Mouse (Mus musculus) thymus, postnatal 4 days (tissue): ENCODE results near the gene Zap70.
"Not testable (repeated sequence)": the region's sequence is repeated elsewhere in the genome, so short reads cannot be mapped to it uniquely, and the experiment has no call there.

Experiments
- DNase-seq: peaks from one replicate; pipeline ENCODE4 v3.0.0; 2021

Zap70 gene

DNA sequence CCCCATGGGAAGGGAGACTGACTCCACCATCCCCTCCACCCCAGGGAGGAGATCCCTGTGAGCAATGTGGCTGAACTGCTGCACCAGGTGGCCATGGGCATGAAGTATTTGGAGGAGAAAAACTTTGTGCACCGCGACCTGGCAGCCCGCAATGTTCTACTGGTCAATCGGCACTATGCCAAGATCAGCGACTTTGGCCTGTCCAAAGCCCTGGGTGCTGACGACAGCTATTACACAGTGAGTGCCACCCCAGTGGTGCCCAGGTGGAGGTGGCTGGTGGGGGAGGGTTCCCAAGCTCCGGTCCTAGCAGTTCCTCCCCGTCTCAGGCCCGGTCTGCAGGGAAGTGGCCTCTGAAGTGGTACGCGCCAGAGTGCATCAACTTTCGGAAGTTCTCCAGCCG lies 19.2 kb downstream of the Zap70 start:
- DNase-seq: no peak

DNA sequence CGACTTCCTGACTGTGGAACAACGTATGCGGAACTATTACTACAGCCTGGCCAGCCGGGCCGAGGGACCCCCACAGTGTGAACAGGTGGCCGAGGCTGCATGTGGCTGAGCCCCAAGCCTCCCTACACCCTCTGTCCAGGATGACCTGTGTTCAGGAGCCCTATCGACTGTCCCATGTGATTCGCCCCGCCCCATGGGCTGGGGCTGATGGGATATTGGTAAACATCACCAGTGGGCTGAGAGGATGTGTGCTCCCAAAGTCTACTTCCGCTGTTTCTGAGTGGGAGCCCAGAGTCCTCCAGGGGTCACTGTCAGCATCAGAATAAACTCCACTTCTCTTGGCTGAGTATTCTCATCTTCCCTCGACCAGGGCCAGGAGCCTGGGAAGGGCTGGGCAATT lies 20.9 kb downstream of the Zap70 start:
- no peak for DNase-seq

DNA sequence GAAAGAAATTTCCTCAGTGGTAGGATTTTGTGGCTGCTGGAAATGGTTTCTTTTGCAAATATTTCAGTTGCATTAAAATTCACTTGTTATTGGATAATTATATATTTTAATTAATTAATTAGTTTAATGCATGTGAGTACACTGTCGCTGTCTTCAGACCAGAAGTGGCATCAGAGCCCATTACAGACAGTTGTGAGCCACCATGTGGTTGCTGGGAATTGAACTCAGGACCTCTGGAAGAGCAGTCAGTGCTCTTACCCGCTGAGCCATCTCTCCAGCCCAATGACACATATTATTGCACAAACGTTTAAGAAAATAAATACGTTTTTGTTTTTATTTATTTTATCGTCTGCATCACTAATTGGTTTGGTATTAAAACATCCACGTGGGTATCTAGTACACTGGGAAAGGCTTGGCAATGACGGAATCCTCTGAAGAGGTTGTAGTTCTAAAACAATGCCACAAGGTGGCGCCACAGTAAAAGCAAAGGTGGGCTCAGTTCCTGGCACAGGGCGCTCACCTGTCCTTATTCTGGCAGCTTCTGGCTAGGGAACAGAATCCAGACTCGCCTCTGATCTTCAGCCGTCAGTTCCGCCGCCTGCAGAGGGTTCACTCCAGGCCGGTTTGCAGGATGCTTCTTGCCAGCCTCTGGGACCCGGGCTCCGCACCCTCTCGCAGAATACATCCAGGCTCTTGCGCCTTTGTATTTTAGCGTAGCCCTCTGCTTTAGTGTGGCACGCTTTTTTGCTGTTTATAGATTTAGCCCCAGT lies 23.0 kb downstream of the Zap70 start:
- peak; percentile 87 for DNase-seq

DNA sequence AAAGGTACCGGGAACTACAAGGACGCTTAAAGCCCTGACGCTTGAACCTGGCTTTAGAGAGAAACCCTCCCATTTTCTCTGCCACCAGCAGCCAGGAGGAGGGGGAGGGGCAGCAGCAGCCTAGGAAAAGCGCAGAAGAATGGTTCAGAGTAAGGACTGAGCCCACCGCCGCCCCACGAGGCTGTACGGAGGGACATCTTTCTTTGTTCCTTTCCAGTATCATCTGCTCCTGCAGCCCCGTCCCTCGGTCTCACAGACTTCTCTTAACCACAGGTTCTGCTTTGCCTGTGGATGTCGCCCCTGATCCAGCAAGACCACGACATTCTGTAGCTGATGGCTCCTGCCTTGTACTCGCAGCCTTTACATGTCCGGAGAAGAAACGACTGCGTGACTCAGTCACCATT lies 23.6 kb downstream of the Zap70 start:
- peak; percentile 56 for DNase-seq

DNA sequence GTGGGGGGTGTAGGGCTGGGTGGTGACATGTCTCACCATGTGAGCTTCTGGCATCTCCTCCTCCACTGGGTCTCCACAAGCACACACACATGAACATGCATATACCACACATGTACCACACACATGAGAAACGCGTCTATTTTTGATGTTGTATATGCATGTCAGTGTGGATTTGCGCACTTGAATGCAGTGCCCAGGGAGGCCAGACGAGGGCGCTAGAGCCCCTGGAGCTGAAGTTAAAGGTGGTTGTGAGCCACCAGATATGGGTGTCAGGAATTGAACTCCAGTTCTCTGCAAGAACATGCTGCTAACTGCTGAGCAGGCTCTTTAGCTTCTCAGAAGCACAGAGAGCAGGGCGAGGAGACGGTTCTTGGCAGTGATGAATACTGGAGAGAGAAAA lies 24.8 kb downstream of the Zap70 start:
- peak; percentile 61 for DNase-seq

DNA sequence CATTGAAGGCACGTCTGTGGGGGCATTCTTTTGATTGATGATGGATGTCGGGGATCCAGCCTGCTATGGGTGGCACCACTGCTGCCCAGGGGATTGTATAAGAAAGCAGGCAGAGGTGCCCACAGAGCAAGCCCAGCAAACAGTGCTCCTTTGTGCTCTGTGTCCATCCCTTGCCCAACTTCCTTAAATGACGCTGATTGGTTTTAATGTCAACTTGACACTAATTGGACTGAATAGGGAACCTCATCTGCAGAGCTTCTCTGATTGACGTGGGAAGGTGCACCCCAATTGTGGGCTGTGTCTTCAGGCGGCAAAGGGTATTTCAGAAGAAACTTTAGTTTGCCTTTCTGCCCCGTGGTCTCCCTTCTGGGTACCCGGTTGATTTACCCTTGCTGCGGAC lies 27.8 kb downstream of the Zap70 start:
- DNase-seq: no peak

DNA sequence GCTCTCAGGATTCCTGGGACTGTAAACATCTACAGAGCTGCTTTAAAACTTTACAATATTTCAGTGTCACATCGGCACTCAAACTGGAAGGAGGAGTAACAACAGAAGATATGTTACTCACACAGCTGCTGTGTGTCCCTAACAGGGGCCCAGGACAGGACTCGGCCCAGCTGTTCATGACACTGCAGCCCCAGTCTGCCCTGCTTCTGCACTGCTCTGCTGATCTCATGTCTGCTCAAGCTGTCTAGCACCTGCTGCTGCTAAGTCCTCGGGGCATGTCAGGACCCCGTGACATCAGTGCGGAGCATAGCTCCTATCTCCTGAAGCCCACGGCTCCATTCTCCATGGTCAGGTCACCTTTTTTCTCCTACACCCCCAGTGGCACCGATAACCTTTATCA lies 35.1 kb downstream of the Zap70 start:
- DNase-seq: no peak

DNA sequence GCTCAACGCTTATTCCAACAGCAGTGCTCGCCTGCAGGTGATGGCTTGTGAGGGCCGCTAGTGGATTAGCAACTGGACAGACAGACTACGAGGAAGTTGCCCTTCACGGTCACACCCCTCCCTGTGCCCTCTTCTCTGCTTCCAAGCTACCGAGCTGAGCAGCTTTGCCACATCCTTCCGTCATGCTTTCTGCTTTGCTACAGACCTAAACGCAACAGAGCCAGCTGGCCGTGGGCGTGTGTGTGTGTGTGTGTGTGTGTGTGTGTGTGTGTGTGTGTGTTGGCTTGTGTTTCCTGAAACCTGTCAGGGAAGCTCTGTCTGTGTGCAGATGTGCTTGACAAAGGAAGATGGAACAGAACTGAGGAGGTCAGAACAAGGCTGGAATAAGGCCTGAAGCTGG lies 35.9 kb downstream of the Zap70 start:
- peak; percentile 58 for DNase-seq

DNA sequence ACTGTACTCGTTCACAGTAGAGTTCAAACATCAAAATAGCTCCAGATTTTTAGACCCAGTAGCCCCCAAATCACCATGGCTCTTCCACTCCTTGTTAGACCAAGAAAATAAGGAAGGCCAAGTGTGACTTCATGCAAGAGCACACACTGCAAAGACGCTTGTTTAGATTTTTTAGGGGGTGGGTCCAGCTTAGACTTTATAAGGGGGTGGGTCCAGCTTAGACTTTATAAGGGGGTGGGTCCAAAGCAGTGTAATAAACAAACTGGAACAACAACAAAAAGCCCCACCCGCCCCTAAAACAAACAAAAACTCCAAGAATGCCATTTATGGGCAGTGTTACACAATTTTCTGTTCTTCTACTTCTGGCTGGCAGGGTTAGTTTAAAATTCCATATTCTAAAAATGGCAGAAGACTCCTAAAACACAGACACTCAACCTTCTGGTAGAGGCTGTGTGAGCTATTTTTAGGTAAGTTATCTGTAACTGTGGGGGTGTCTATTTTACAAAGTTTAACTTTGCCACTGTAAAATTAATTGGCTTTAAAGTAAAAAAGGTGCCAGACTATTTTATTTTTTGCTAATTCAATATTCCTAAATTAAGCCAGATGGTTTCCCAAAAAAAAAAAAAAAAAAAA lies 38.9 kb downstream of the Zap70 start:
- DNase-seq: no peak

DNA sequence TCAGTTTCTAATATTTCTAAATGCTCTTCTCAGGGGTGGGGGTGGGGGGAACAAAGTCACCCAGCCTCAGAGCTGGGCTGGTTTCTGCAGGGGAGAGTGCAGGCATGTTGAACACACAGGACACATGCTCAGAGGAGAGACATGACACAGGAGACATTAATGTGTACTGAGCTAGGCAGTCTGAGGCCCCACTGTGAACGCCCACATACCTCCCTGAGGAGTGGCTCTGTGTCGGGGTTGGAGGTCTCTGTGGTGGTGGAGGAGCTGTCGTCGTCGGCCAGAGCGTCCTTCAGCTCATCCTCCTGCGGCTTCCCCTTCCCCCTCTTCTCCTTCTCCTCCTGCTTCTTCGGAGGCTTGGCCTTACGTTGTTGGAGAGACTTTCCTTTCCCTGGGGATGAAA lies 42.7 kb downstream of the Zap70 start:
- no peak for DNase-seq

DNA sequence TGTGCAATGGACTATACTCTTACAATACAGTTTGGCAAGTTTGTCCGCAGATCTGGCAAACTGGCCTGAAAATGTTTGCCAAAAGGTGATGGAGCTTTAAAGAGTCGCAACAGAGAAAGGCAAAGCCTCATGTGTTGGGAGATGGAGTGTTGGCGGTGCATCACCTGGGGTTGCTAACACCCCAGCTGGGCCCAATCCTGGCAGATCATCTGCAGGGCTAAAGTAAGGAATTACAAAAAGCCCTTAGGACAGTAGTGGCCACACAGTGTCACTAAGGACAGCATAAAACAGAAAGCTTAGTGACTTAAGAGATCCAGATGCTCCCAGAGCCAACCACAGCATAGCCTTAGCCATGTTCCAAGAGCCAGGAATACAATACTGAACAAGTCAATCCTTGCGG lies 43.2 kb downstream of the Zap70 start:
- DNase-seq: no peak

DNA sequence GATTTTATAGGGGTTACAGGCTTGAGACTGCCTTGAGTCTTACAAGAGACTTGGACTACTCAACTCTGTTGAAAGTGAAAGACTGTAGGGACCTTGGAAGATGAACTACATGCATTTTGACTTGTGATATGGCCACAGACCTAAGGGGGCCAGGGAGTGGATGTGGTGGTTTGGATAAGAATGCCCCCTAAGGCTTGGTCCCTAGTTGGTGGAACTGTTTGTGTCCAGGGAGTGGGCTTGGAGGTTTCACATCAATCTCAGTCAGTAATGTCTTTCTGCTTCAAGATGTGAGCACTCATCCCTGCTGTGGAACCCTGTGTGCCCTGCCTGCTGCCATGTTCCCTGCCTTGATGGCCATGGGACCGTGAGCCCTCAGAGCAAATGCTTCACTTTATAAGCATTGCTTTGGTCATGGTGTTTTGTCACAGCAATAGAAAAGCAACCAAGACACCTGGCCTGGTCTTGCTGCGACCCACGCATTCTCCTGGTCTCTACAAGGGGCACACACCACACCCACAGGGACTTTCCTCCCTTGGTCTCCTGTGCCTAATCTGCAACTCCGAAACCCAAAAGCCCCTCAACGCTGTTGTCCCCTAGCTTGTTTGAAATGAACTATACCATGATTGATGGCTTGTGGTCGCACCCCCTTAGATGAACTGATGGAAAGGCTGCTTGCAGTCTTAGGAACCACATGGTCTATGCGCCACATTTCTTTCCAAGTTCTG lies 44.7 kb downstream of the Zap70 start:
- no peak for DNase-seq

DNA sequence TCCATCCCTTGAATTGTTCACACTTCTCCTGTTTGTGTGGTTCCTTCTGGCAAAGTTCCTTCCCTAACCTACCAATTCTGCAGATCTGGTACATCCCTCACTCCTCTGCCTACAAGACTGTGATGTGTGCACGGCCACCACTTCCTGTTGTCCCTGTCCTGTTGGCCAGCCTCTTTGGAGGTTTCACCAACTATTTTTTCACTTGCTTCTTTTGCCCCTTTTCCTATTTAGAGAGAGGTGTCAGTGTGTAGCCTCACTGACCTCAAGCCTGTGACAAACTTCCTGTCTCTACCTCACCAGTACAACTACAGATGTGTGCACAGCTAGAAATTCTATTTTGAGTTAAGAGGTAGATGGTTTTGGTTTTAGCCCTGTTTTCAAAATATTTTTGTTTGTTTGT lies 45.5 kb downstream of the Zap70 start:
- no peak for DNase-seq

DNA sequence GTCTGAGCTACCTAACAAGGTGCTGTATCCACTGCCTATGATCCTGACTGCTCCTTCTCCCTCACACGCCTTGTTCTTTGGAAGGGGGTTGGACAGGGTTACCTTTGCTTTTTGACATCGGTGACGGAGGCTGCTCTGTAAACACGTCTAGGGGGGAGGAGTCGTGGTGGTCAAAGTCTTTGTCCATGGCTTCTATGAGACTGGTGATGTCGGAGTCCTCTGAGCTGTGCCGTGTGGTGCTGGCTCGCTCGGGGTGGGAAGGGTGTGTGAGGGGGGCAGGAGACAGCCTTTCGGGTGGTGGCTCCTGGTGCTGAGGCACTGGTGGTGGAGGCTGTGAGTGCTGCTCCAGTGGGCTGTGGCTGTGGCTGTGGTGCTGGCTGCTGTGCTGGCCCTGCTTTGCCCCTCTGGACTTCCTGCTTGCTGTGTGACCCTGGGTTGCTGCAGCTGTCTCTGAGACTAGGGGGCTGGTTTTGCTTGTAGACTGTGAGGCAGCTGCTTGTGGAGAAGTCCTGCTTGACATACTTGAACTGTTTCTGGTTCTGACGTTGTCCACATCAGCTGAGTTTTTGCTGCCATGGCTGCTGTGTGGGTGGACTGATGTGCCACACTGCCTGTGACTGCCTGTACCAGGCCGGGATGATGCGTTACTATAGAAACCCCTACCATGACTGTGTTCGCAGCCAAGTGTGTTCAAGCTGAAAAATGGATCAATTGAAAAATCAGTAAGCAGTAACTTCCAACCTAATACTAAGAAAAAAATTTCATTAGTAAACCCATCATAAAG lies 46.4 kb downstream of the Zap70 start:
- DNase-seq: no peak

DNA sequence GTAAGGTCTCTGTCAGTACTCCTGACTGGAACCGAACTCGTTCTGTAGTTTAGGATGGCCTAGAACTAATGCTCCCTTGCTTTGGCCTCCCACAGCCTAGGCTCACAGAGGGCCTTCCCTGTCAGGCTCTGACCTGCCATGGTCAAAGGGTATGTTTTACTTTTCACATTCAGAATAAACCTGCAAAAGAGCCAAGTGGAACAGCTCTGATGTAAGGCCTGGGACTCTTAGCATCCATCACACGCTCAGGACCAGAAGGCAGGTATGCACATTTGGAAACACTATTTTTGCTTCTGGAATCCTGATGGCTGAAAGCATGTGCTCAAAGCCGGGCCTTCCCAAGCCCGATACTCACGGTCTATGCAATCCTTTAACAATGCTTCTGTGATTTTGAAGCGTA lies 50.2 kb downstream of the Zap70 start:
- DNase-seq: no peak

DNA sequence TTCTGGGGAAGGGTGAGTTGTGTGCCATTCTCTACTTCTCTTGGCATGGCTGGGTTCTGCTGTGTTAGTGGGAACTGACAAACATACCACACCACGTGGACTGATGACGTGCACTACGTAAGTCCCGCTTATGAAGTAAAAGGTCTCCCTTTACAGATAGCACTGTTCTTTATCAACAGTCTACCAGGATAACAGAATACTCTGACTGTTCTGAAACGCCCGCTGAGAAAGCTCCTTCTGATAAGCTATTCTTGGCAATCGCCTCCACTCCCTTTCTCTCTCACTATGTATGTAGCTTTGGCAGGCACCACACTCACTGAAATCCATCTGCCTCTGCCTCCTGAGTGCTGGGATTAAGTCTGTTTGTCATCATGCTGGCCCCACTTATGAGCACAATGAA lies 51.8 kb downstream of the Zap70 start:
- DNase-seq: no peak

DNA sequence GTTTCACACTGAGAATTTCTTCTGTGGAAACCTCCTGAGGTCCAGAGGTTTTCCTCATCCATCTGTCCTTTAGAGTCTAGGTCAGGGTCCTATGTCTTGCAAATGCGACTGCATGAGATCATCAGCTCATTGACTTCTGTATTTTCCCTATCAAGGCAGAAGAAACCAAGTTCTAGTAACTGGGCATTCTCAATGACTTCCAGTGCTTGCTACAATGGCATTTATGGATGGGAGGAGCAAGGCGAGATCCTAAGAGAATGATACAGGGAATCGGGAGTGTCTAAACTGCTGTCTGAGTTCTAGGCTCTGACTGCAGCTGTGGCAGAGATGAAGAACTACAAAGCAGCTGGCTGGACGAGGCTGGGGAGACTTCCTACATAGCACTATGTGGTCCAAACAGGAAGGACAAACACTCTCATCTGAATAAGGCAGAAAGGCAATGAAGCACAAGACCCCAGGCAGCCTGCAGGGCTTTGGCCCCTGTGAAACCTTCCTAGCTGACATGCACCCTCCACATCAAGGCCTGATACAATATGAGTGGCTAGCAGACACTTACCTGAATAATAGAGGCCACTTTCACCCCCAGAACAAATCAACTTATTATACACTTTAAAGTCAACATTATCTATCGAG lies 52.8 kb downstream of the Zap70 start:
- no peak for DNase-seq

DNA sequence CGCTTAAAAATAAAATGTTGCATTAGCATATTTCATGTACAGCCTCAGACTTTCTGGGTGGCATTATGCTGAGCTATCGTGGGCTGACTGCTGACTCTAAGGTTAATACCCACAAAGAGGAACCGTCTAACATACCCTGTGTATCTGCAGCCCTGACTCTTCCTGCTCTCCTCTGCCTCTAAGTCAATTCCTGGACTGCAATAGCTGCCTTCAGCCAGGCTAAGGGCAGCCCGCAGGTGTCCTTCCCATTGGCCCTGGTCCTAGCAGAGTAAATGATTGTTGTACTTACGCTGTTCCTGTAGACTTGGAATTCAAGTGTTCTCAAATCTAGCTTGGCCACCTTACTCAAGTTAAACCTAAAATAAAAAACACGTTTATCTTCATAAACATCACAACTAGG lies 53.6 kb downstream of the Zap70 start:
- no peak for DNase-seq

DNA sequence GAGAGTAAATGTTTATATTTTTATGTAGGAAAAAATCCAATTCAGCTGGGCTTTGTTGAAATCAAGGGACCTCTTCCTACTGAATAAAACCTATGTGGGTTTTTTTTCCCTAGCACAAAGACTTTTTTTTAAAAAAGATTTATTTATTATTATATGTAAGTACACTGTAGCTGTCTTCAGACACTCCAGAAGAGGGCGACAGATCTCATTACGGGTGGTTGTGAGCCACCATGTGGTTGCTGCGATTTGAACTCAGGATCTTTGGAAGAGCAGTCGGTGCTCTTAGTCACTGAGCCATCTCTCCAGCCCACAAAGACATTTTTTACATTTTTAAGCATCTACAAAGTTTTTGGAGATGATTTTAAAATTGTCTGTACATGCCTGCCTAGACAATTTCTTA lies 60.3 kb downstream of the Zap70 start:
- not testable (repeated sequence) for DNase-seq

DNA sequence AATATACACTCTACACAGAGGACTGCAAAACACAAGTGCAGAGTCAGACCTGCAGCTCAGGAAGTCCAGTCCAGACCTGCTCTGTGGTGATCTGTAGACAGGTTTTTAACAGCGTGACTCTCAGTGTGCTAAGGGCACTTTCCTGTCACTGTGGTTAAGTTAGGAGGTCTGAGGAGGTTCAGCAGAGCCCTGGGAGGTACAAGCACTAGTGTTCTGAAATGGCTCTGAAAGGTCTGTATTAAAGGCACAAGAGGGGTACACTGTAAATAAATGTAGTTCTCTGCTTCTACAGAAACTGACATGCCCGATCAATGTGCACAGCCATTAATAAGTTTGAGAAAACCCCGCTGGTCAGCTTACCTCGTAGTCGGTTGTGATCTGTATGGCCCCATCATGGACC lies 62.8 kb downstream of the Zap70 start:
- no peak for DNase-seq

DNA sequence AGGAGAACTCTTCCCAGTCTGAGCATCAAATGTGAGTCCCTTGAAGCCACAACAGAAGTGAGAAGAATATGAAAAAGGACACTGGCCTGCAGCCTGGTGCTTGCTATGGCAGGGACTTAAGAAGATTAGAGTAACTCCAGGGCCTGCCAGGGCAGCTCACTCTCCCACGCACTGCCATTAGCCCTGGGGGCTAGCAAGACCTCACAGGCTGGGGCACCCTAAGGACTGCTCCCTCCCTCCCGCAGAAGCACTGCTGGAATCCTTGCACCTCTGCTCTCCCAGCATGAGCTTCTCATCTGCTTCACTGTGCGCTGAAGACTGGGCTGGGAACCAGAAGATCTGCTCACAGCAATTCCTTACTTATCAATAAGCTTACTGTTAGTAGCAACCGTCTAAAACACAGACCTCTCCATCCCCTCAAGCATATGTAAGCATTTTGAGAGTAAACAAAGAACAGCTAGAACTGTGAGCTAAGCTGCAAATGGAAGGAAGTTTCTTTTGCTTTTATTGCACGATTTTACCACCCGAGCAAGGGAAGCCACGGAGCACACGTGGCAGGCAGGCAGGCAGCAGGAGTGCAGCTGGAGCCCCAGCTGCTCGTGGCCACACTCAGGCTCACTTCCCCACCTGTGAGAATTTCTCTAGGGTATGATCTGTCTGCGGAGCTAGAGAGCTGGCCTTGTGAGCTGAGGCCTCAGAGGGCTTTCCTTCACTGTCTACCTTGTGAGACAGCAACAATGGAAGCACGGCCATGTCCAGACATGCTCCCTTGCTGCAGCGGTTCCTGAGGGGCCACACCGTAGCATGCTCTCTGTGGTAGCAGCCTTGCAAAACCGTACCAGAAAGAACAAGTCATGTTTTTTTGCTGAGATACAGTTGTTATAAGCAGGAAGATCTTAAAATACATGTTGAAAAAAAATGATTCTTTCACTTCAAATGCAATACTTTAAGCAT lies 69.6 kb downstream of the Zap70 start:
- peak; percentile 42 for DNase-seq
